Mouse (Mus musculus): ENCODE results near the gene Engase. TPM values are rescaled to one million over a fixed set of nuclear protein-coding genes. Genes with fewer than 3 reads are reported as not detected.

Gene Engase
- polyA plus RNA-seq, 1 experiment: 8.3 TPM

DNA sequence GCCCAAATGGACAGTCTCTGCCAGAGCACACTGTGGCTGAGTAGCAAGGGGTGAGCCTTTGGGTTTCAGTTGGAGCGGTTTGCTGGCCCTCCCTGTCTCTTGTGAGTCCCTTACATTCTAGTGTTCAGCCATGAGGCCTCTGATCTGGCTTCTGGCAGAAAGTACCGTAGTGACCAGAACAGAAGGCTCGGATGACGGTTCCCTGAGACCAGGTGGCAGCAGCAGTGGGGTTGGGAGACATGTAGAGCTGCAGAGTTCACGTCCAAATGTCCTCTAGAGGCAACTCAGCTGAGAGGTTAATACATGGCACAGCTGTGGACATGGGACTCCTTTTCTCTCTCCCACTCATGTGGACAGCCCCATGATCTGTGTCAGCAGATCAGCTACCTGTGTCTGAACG, 30.5 kb downstream of the Engase start:
- Histone ChIP-seq H3K4me1 (ENCODE audit: control insufficient read depth, insufficient read depth, low read length) (peaks cover 68% of the 10 kb centered on the region), H3K4me3 (replicated peaks; ENCODE audit: insufficient read depth, low read depth, low read length) (no peak overlapping the region), H3K27ac (ENCODE audit: insufficient read depth, low read length) (no peak overlapping the region), H3K27me3 (ENCODE audit: control insufficient read depth, insufficient read depth, low read length) (no peaks in the 10 kb centered on the region)
- TF ChIP-seq POLR2A (IDR thresholded peaks at IDR 0.05; ENCODE audit: borderline replicate concordance, insufficient read depth, low read length) (no peak), CTCF (IDR thresholded peaks at IDR 0.05; ENCODE audit: borderline replicate concordance, insufficient read depth, low read depth, low read length) (no peak)
- WGBS: 21% methylated on average over 6 of the region's 6 CpGs
- peak; percentile 66 to 76 for DNase-seq

DNA sequence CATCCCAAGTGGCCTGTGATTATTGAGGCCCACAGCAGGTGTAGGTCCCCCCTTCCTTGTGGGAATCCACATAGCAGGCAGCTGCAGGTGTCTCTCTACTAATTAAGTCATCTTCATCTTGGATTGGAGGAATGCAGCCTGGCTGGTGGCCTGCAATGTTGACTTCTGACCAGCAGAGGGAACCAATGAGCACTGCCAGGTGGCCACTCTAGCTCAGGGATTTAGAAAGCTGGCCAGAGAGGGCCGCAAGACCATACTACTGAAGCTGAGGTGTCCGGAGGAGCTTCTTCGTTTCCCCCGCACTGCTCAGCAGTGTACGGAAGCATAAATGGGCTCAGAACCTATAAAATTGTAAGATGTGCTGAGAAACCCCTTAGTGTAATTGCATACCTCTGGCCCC, 31.3 kb downstream of the Engase start:
- no peak overlapping the region for H3K4me3 ChIP-seq (replicated peaks; ENCODE audit: insufficient read depth, low read depth, low read length)
- H3K4me1 ChIP-seq (ENCODE audit: control insufficient read depth, insufficient read depth, low read length): peaks cover 73% of the 10 kb centered on the region
- no peak overlapping the region for H3K27ac ChIP-seq (ENCODE audit: insufficient read depth, low read length)
- H3K27me3 ChIP-seq (ENCODE audit: control insufficient read depth, insufficient read depth, low read length): no peaks in the 10 kb centered on the region
- peak; percentile 83 to 92 for DNase-seq
- TF ChIP-seq CTCF (IDR thresholded peaks at IDR 0.05; ENCODE audit: borderline replicate concordance, insufficient read depth, low read depth, low read length): peak; percentile 93
- TF ChIP-seq POLR2A (IDR thresholded peaks at IDR 0.05; ENCODE audit: borderline replicate concordance, insufficient read depth, low read length): no peak
- WGBS: 6% methylated on average over 5 of the region's 5 CpGs

DNA sequence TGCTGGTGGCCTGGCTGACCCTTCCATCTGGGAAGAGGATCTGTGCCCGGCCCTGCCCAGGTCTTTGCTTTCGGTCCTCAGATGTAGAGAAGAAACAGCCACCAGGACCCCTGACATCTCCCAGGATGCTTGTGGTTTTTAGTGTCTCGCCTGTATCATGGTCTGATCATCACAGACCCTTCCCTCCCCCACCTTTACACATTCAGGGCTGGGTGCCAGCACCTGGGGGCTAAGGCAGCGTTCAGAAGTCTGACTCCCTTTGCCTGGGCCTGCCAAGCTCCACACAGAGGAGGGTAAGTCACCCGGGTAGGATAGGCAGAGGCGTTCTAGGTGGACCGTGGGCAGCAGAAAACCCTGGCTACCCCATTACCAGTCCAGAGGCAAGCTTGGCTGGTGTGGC, 31.7 kb downstream of the Engase start:
- H3K27me3 ChIP-seq (ENCODE audit: control insufficient read depth, insufficient read depth, low read length): no peaks in the 10 kb centered on the region
- no peak overlapping the region for H3K4me3 ChIP-seq (replicated peaks; ENCODE audit: insufficient read depth, low read depth, low read length)
- no peak overlapping the region for H3K27ac ChIP-seq (ENCODE audit: insufficient read depth, low read length)
- H3K4me1 ChIP-seq (ENCODE audit: control insufficient read depth, insufficient read depth, low read length): peaks cover 72% of the 10 kb centered on the region
- no peak for TF ChIP-seq CTCF (IDR thresholded peaks at IDR 0.05; ENCODE audit: borderline replicate concordance, insufficient read depth, low read depth, low read length)
- no peak for TF ChIP-seq POLR2A (IDR thresholded peaks at IDR 0.05; ENCODE audit: borderline replicate concordance, insufficient read depth, low read length)
- 36% methylated on average over 7 of the region's 7 CpGs for WGBS
- DNase-seq: no peak

DNA sequence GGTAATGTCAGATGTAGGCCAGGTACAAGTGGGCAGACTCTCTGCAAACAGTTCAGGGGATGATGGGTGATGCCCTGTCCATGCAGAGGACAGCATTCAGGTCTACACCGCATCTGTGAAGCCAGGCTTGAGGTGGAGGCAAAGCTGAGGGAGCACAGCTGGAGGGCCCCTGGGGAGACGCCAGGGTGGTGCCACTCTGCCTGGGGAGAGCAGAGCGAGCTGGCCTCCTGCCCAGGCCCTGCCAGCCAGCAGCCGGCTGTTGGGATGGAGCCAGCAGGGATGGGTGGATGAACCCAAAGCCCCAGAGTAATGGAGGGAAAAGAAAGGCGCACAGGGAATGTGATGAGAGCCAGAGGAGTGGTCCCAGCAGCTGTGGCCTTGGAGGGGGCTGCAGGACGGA, 35.2 kb downstream of the Engase start:
- peak; percentile 51 to 61 for DNase-seq
- no peak for TF ChIP-seq CTCF (IDR thresholded peaks at IDR 0.05; ENCODE audit: borderline replicate concordance, insufficient read depth, low read depth, low read length)
- TF ChIP-seq POLR2A (IDR thresholded peaks at IDR 0.05; ENCODE audit: borderline replicate concordance, insufficient read depth, low read length): no peak
- Histone ChIP-seq H3K27me3 (ENCODE audit: control insufficient read depth, insufficient read depth, low read length) (no peaks in the 10 kb centered on the region), H3K27ac (ENCODE audit: insufficient read depth, low read length) (no peak overlapping the region), H3K4me1 (ENCODE audit: control insufficient read depth, insufficient read depth, low read length) (peaks cover 52% of the 10 kb centered on the region), H3K4me3 (replicated peaks; ENCODE audit: insufficient read depth, low read depth, low read length) (no peak overlapping the region)
- WGBS: 12% methylated on average over 6 of the region's 6 CpGs

DNA sequence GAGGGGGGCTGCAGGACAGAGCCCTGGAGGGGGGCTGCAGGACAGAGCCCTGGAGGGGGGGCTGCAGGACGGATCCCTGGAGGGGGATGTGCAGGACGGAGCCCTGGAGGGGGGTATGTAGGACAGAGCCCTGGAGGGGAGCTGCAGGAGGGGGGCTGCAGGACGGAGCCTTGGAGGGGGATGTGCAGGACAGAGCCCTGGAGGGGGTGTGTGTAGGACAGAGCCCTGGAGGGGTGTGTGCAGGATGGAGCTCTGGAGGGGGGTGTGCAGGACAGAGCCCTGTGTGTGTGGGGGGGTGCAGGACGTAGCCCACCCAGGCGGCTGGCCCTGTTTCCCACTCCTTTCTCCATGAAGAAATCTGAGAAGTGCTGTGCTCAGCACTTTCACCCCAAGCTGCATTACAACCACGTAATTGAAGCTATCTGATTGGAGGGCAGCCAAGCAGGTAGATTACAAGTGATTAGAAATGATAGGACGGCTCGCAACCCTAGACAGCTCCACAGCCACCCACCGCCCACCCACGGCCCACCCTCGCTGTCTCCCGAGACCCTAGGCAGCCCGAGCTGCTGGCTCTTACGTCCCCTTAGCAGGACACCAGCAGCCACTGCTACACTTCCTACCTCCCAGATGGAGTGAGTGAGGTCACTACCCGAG, 35.8 kb downstream of the Engase start:
- no peak for DNase-seq
- no peaks in the 10 kb centered on the region for H3K27me3 ChIP-seq (ENCODE audit: control insufficient read depth, insufficient read depth, low read length)
- H3K27ac ChIP-seq (ENCODE audit: insufficient read depth, low read length): no peak overlapping the region
- H3K4me3 ChIP-seq (replicated peaks; ENCODE audit: insufficient read depth, low read depth, low read length): no peak overlapping the region
- WGBS: 20% methylated on average over 15 of the region's 15 CpGs
- TF ChIP-seq POLR2A (IDR thresholded peaks at IDR 0.05; ENCODE audit: borderline replicate concordance, insufficient read depth, low read length) (no peak), CTCF (IDR thresholded peaks at IDR 0.05; ENCODE audit: borderline replicate concordance, insufficient read depth, low read depth, low read length) (no peak)
- peaks cover 53% of the 10 kb centered on the region for H3K4me1 ChIP-seq (ENCODE audit: control insufficient read depth, insufficient read depth, low read length)

DNA sequence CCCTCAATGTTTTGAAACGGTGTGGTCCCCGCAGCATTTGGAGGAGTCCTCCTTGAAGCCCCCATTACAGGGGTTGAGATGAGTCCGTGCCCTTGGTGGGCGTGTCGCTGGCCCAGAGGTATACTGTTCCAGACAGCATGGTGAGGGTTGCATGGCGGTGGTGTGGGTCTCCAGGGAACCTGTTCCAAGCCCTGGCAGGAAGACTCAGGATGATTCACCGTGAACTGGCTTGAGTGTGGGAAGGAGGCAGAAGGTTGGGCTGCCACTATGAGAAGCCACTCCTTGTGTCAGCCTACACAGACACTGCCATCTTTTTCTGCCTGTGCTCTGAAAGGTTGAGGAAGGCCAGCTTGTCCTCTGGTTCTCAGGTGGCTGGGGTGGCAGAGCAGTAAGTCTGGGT, 41.3 kb downstream of the Engase start:
- DNase-seq: no peak
- no peak for TF ChIP-seq POLR2A (IDR thresholded peaks at IDR 0.05; ENCODE audit: borderline replicate concordance, insufficient read depth, low read length)
- TF ChIP-seq CTCF (IDR thresholded peaks at IDR 0.05; ENCODE audit: borderline replicate concordance, insufficient read depth, low read depth, low read length): no peak
- Histone ChIP-seq H3K4me3 (replicated peaks; ENCODE audit: insufficient read depth, low read depth, low read length) (no peak overlapping the region), H3K27me3 (ENCODE audit: control insufficient read depth, insufficient read depth, low read length) (no peaks in the 10 kb centered on the region), H3K27ac (ENCODE audit: insufficient read depth, low read length) (no peak overlapping the region), H3K4me1 (ENCODE audit: control insufficient read depth, insufficient read depth, low read length) (peaks cover 61% of the 10 kb centered on the region)
- 50% methylated on average over 7 of the region's 7 CpGs for WGBS

DNA sequence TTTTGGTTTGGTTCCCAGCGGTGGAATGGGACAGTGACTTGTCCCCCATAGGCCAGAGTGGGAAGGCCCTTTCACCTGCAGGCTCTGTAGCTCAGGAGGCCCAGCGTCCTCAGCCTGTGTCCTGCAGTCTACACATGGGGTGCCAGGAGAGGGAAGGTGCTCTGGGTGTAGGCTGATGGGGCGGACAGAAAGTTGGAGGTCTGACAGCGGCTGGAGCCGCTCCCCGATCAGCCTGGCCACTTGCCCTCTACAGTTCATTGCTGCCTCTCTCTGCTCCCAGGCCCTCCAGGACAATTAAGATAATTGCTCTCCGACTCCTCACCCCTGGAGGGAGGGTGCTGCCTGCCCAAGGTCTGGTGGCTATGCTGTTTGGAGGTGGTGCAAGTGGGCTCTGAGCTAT, 42.1 kb downstream of the Engase start:
- WGBS: 25% methylated on average over 7 of the region's 7 CpGs
- Histone ChIP-seq H3K27ac (ENCODE audit: insufficient read depth, low read length) (no peak overlapping the region), H3K4me1 (ENCODE audit: control insufficient read depth, insufficient read depth, low read length) (peaks cover 66% of the 10 kb centered on the region), H3K27me3 (ENCODE audit: control insufficient read depth, insufficient read depth, low read length) (no peaks in the 10 kb centered on the region), H3K4me3 (replicated peaks; ENCODE audit: insufficient read depth, low read depth, low read length) (no peak overlapping the region)
- no peak for DNase-seq
- TF ChIP-seq POLR2A (IDR thresholded peaks at IDR 0.05; ENCODE audit: borderline replicate concordance, insufficient read depth, low read length): no peak

DNA sequence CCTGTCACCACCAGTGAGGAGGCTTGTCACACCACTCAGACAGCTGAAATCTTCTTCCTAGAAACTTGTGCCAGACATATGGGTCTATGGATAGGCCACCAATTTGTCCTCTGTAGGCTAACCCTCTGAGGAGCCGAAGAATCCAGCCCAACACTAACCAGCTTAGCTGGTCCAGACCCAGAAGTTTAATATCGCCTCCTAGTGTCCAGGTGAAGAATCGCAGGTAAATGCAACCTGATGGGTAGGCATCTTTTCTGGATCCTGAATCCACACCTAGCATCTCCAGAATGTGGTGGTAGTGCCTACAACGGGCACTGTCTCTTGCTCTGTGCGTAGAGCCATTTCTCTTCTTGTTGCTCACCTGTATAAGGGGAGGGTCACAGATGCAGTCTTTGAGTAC, 43.6 kb downstream of the Engase start:
- Histone ChIP-seq H3K4me3 (replicated peaks; ENCODE audit: insufficient read depth, low read depth, low read length) (no peak overlapping the region), H3K27ac (ENCODE audit: insufficient read depth, low read length) (no peak overlapping the region), H3K27me3 (ENCODE audit: control insufficient read depth, insufficient read depth, low read length) (no peaks in the 10 kb centered on the region), H3K4me1 (ENCODE audit: control insufficient read depth, insufficient read depth, low read length) (peaks cover 79% of the 10 kb centered on the region)
- TF ChIP-seq POLR2A (IDR thresholded peaks at IDR 0.05; ENCODE audit: borderline replicate concordance, insufficient read depth, low read length) (no peak), CTCF (IDR thresholded peaks at IDR 0.05; ENCODE audit: borderline replicate concordance, insufficient read depth, low read depth, low read length) (peak; percentile 43; the same call in 1 of the 2 replicates)
- no peak for DNase-seq
- WGBS: 52% methylated on average over 5 of the region's 5 CpGs

Data from cerebellum, adult 2 months (tissue).